Mouse (Mus musculus) erythroblast, embryonic 14.5 days (primary cell): ENCODE measurements around the gene G6pc. TPM values are rescaled to one million over a fixed set of nuclear protein-coding genes. Genes with fewer than 3 reads are reported as not detected.
"Not testable (repeated sequence)": the region's sequence is repeated elsewhere in the genome, so short reads cannot be mapped to it uniquely, and the experiment has no call there.

ENCODE experiments used
- H3K27me3 ChIP-seq: 2 replicates; pipeline ENCODE4 v1.6.1; 2012; ENCODE audit warnings: inconsistent platforms; ENCODE audit not compliant: control insufficient read depth
- H3K36me3 ChIP-seq: 2 replicates; pipeline ENCODE4 v1.6.1; 2012; ENCODE audit warnings: mild to moderate bottlenecking, inconsistent platforms; ENCODE audit not compliant: control insufficient read depth
- H3K4me1 ChIP-seq: 2 replicates; pipeline ENCODE4 v1.6.1; 2012; ENCODE audit warnings: inconsistent platforms; ENCODE audit not compliant: control insufficient read depth
- H3K4me3 ChIP-seq: replicated peaks from 2 replicates; pipeline ENCODE3; 2012; ENCODE audit warnings: moderate library complexity, mild to moderate bottlenecking, inconsistent platforms
- H3K9me3 ChIP-seq: 2 replicates; pipeline ENCODE4 v1.6.1; 2012; ENCODE audit warnings: low read length, inconsistent platforms, mixed read lengths; ENCODE audit not compliant: control insufficient read depth
- GATA1 ChIP-seq: IDR thresholded peaks from 2 replicates; pipeline ENCODE4 v1.6.1; 2012; ENCODE audit warnings: low read length, inconsistent platforms, mixed read lengths
- TAL1 ChIP-seq: IDR thresholded peaks from 3 replicates; pipeline ENCODE4 v1.6.1; 2012; ENCODE audit warnings: low read length, inconsistent platforms, mixed read lengths
- polyA plus RNA-seq: library from polyadenylated mRNA; stranded (reverse); fragments of >175 nt; gene quantifications from 2 replicates; pipeline ENCODE4 v1.2.3, GENCODE M21; 2012

G6pc gene
- polyA plus RNA-seq, 1 experiment, result not detected

DNA sequence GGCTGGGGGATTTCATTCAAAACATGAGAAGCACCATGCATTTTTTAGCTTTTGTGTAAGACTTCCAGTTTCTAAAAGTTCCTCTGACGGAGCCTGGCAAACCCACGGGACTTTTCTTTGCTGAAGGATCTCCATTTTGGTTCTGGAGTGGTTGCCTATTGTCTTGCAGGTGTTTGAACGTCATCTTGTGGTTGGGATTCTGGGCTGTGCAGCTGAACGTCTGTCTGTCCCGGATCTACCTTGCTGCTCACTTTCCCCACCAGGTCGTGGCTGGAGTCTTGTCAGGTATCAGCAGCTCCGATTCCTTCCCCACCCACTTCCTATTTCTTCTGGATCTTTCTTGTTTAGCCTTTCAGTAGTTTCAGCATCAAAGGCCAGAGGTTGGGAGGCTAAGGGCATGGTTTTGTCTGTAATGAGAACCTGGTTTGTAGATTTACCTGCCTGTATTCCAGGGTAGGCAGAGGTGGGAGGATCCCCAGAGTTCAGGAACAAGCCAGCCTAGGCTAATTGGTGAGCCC, 7.1 kb downstream of the G6pc start:
- Histone ChIP-seq H3K4me3 (no peak overlapping the region), H3K4me1 (no peaks in the 10 kb centered on the region), H3K27me3 (peaks cover 8% of the 10 kb centered on the region), H3K36me3 (no peaks in the 10 kb centered on the region), H3K9me3 (no peaks in the 10 kb centered on the region)
- TF ChIP-seq TAL1 (no peak), GATA1 (no peak)

DNA sequence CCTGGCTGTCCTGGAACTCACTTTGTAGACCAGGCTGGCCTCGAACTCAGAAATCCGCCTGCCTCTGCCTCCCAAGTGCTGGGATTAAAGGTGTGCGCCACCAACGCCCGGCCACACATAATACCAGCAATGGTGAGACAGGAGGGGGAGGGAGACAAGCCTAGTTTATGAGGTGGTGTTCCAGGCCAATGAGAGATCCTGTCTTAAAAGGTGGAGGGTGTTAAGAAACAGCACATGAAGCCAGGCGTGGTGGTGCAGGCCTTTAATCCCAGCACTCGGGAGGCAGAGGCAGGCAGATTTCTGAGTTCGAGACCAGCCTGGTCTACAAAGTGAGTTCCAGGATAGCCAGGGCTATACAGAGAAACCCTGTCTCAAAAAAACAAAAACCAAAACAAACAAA, 10.8 kb downstream of the G6pc start:
- not testable (repeated sequence) for H3K27me3 ChIP-seq, H3K4me1 ChIP-seq, H3K36me3 ChIP-seq, H3K9me3 ChIP-seq, H3K4me3 ChIP-seq

DNA sequence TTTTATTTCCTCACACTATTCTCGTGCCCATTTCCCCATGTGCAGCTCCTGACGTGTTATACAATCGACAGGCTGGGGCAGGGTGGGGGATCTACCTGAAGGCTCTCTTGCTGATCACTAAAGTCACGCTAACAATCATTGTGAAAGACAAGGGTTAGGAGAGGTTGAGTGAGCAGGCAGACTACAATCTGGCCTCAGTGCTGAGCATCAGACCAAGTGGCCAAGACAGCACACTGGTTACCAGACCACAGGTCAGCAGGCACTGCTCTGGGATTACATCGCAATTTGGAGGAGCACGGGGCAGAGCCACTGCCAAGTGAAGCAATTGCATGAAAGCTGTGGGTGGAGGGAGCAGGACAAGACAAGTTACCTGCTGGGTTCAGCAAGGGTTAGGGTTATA, 11.6 kb downstream of the G6pc start:
- H3K27me3 ChIP-seq, result peaks cover 8% of the 10 kb centered on the region

GRCm38 (mm10) chr11:101381817-101382216, 14.5 kb downstream of the G6pc start:
- Histone ChIP-seq H3K4me3 (no peak overlapping the region), H3K27me3 (peaks cover 4% of the 10 kb centered on the region), H3K36me3 (no peaks in the 10 kb centered on the region), H3K4me1 (peaks cover 2% of the 10 kb centered on the region), H3K9me3 (no peaks in the 10 kb centered on the region)
- TF ChIP-seq GATA1 (no peak), TAL1 (no peak)

More for the DNA sequence above, 11.6 kb downstream of the G6pc start:
- Histone ChIP-seq H3K36me3 (no peaks in the 10 kb centered on the region), H3K9me3 (no peaks in the 10 kb centered on the region), H3K4me1 (peaks cover 2% of the 10 kb centered on the region), H3K4me3 (no peak overlapping the region)
- TF ChIP-seq TAL1 (no peak), GATA1 (no peak)

GRCm38 (mm10) chr11:101395110-101395509, 27.7 kb downstream of the G6pc start:
- H3K4me3 ChIP-seq, result no peak overlapping the region
- no peaks in the 10 kb centered on the region; the same call in 1 of the 2 replicates for H3K4me1 ChIP-seq
- H3K27me3 ChIP-seq, result no peaks in the 10 kb centered on the region
- no peaks in the 10 kb centered on the region for H3K9me3 ChIP-seq
- TF ChIP-seq TAL1 (no peak), GATA1 (no peak)
- H3K36me3 ChIP-seq, result no peaks in the 10 kb centered on the region

DNA sequence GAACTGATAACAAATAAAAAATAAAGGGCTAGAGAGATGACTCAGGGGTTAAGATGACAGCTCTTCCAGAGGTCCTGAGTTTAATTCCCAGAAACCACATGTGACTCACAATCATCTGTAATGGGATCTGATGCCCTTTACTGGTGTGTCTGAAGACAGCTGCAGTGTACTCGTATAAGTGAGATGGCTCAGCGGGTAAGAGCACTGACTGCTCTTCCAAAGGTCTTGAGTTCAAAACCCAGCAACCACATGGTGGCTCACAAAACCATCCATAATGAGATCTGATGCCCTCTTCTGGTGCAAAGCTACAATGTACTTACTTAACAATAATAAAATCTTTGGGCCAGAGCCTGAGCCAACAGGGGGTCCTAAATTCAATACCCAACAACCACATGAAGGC, 47.9 kb downstream of the G6pc start:
- Histone ChIP-seq H3K4me3 (no peak overlapping the region), H3K36me3 (peaks cover 46% of the 10 kb centered on the region), H3K9me3 (no peaks in the 10 kb centered on the region), H3K4me1 (peaks cover 24% of the 10 kb centered on the region), H3K27me3 (no peaks in the 10 kb centered on the region)
- no peak for TF ChIP-seq GATA1

GRCm38 (mm10) chr11:101416433-101417100, 49.2 kb downstream of the G6pc start:
- H3K36me3 ChIP-seq, result peaks cover 33% of the 10 kb centered on the region
- H3K4me3 ChIP-seq, result peak overlapping the region; percentile 74
- no peaks in the 10 kb centered on the region for H3K27me3 ChIP-seq
- no peaks in the 10 kb centered on the region for H3K9me3 ChIP-seq
- TF ChIP-seq TAL1, result no peak
- TF ChIP-seq GATA1, result no peak
- peaks cover 24% of the 10 kb centered on the region for H3K4me1 ChIP-seq

DNA sequence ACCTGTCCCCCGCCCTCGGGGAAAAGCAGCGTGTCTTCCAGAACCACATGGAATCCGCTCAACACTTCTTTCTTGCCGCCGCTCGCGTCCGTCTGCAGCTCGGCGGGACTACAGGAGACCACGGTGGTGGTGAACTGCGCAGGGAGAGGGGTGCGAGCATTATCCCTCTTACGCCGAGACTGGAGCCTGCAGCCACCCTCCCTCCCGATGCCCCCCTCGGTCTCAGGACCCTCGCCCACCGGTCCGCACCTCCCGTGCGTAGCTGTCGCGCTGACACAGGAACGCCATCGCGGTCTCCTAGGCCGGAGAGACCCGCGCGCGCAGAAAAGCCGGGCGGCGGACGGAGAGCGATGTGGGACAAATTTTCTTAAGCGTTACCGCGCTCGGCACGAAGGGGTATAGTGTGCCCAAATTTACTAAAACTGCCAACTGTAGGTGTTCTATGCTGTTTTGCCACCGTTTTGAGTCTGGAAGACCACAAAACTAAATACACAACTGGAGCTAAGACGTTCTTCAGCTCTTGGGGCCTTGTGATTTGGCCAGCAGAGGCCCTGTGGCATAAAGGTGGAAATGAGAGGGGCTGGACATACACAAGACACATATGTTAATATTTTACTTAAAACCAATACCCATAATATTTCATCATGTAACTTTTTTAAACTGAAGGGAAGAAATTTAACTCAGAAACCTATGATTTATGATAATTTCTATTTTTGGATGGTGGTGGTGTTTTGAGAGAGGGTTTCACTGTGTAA, 49.9 kb downstream of the G6pc start, which contains the start of gene Aarsd1:
Aarsd1 (minus strand) TSS at position 515 of the 755 bp plus-strand sequence.
- no peaks in the 10 kb centered on the region for H3K9me3 ChIP-seq
- peaks cover 30% of the 10 kb centered on the region for H3K4me1 ChIP-seq
- no peak for TF ChIP-seq GATA1
- no peak for TF ChIP-seq TAL1
- H3K36me3 ChIP-seq, result peaks cover 26% of the 10 kb centered on the region
- H3K4me3 ChIP-seq, result peak within 1 kb of the TSS; percentile 74
- no peaks in the 10 kb centered on the region for H3K27me3 ChIP-seq

DNA sequence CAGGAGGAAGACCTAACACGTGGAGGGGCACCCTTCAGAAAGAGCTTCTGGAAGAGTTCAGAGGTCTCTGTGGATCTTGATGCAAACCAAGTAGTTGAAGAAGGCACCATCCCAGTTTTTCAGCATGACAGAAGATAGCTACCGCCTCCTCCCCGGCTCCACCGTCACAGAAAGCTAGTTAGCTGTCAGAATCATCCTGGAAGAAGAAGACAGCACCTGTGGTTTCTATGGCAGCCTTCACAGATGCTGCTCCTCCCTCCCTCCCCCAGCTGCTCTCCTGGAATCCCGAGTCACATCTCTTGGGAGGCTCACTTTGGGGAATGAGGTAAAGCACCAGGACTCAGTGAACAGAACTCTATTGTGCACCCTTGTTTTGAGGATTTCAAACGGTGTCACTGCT, 51.6 kb downstream of the G6pc start:
- TF ChIP-seq TAL1, result no peak
- no peak for TF ChIP-seq GATA1
- H3K27me3 ChIP-seq, result peaks cover 4% of the 10 kb centered on the region; the same call in 1 of the 2 replicates
- H3K4me1 ChIP-seq, result peaks cover 32% of the 10 kb centered on the region
- H3K36me3 ChIP-seq, result peaks cover 9% of the 10 kb centered on the region
- H3K9me3 ChIP-seq, result no peaks in the 10 kb centered on the region
- no peak overlapping the region for H3K4me3 ChIP-seq
